Mouse (Mus musculus): ENCODE data around the gene Tmem120b.

GRCm38 (mm10) chr5:123067395-123067995, 720 bp upstream of the Tmem120b start:
- TF ChIP-seq CTCF (IDR thresholded peaks at IDR 0.05) (peak; percentile 61), POLR2A (IDR thresholded peaks at IDR 0.05; ENCODE audit: insufficient read depth, low read depth, low read length) (no peak)

Measured in heart, adult 2 months (tissue).